Mouse (Mus musculus) megakaryocyte progenitor cell, adult 5-6 weeks (primary cell): ENCODE data around the gene Gpr18. TPM values are rescaled to one million over a fixed set of nuclear protein-coding genes. Genes with fewer than 3 reads are reported as not detected.

Experiments
- total RNA-seq, 2 experiments: library from RNA; stranded (forward) in 1 of 2; stranded (reverse) in 1 of 2; fragments of 157-497, 149-512 nt in 1 of 2; fragments of 200-1000 nt in 1 of 2; gene quantifications; 2 replicates each; pipeline versions ENCODE4 v1.2.3 to v1.2.4; 2015 to 2017

The Gpr18 gene
- total RNA-seq, 2 experiments from 2014 or later: 1.9 to 2.1 TPM

Other genes with a start within 250 kb of the Gpr18 start
- 8.7 and 11.6 TPM in 2 replicates for gene Dock9, start 117.9 kb downstream of the Gpr18 start, total RNA-seq (2015)
- gene Dock9, start 117.9 kb downstream of the Gpr18 start, total RNA-seq (2017): 14.3 and 15.3 TPM in 2 replicates
- 31.1 and 33.5 TPM in 2 replicates for gene Ubac2, start 37.2 kb downstream of the Gpr18 start, total RNA-seq (2015)
- 19.0 and 25.2 TPM in 2 replicates for gene Ubac2, start 37.2 kb downstream of the Gpr18 start, total RNA-seq (2017)
- 4.0 and 7.1 TPM in 2 replicates for gene Gpr183, start 49.4 kb upstream of the Gpr18 start, total RNA-seq (2015)
- gene Gpr183, start 49.4 kb upstream of the Gpr18 start, total RNA-seq (2017): 2.2 and 3.5 TPM in 2 replicates
- gene Timm8a2, start 118.9 kb upstream of the Gpr18 start, total RNA-seq (2015): not detected in 2 replicates
- not detected in 2 replicates for gene Timm8a2, start 118.9 kb upstream of the Gpr18 start, total RNA-seq (2017)
- gene Tm9sf2, start 191.3 kb upstream of the Gpr18 start, total RNA-seq (2015): 98.1 and 98.8 TPM in 2 replicates
- gene Tm9sf2, start 191.3 kb upstream of the Gpr18 start, total RNA-seq (2017): 108 and 118 TPM in 2 replicates